Mouse (Mus musculus): ENCODE results near the gene Nebl. TPM values are rescaled to one million over a fixed set of nuclear protein-coding genes. Genes with fewer than 3 reads are reported as not detected.
A peak's percentile ranks its signal among the peaks of the same experiment; 100 is the strongest.

Nebl gene
- polyA plus RNA-seq, 1 experiment from 2014 or later, result 8.8 TPM

GRCm38 (mm10) chr2:17698161-17699087 is 32.8 kb downstream of the Nebl start:
- no peaks in the 10 kb centered on the region for H3K27me3 ChIP-seq (ENCODE audit: control insufficient read depth, insufficient read depth, low read length)
- 56% methylated on average over 4 of the region's 4 CpGs for WGBS
- H3K36me3 ChIP-seq (ENCODE audit: control insufficient read depth, insufficient read depth, low read length), result no peaks in the 10 kb centered on the region
- no peak overlapping the region for H3K4me3 ChIP-seq (ENCODE audit: low read depth, low read length)
- DNase-seq (ENCODE audit: low spot score) (no peak), ATAC-seq (ENCODE audit: insufficient read depth, low FRiP score, low TSS enrichment) (peak; percentile 69)
- no peaks in the 10 kb centered on the region for H3K9me3 ChIP-seq (ENCODE audit: control insufficient read depth, low read length)
- H3K4me2 ChIP-seq (ENCODE audit: low read depth), result no peak overlapping the region
- H3K27ac ChIP-seq (ENCODE audit: low read depth, low read length), result no peak overlapping the region
- no peaks in the 10 kb centered on the region for H3K4me1 ChIP-seq (ENCODE audit: control insufficient read depth, insufficient read depth, low read length)
- no peak overlapping the region for H3K9ac ChIP-seq (ENCODE audit: low read length)

- no peak overlapping the region for H3K4me2 ChIP-seq (ENCODE audit: low read depth)
- H3K4me1 ChIP-seq (ENCODE audit: control insufficient read depth, insufficient read depth, low read length), result no peaks in the 10 kb centered on the region
- no peak overlapping the region for H3K9ac ChIP-seq (ENCODE audit: low read length)
- ATAC-seq (ENCODE audit: insufficient read depth, low FRiP score, low TSS enrichment) (no peak), DNase-seq (ENCODE audit: low spot score) (no peak)
- H3K27ac ChIP-seq (ENCODE audit: low read depth, low read length), result no peak overlapping the region
- H3K4me3 ChIP-seq (ENCODE audit: low read depth, low read length), result no peak overlapping the region
- H3K36me3 ChIP-seq (ENCODE audit: control insufficient read depth, insufficient read depth, low read length), result no peaks in the 10 kb centered on the region
- 91% methylated on average over 2 of the region's 2 CpGs for WGBS
- no peaks in the 10 kb centered on the region for H3K9me3 ChIP-seq (ENCODE audit: control insufficient read depth, low read length)
- no peaks in the 10 kb centered on the region for H3K27me3 ChIP-seq (ENCODE audit: control insufficient read depth, insufficient read depth, low read length)
Measured at GRCm38 (mm10) chr2:17692926-17693325, 38.3 kb downstream of the Nebl start.

- no peak for ATAC-seq (ENCODE audit: insufficient read depth, low FRiP score, low TSS enrichment)
- Histone ChIP-seq H3K9me3 (ENCODE audit: control insufficient read depth, low read length) (no peaks in the 10 kb centered on the region), H3K4me2 (ENCODE audit: low read depth) (no peak overlapping the region), H3K9ac (ENCODE audit: low read length) (no peak overlapping the region), H3K4me3 (ENCODE audit: low read depth, low read length) (no peak overlapping the region), H3K27ac (ENCODE audit: low read depth, low read length) (no peak overlapping the region), H3K27me3 (ENCODE audit: control insufficient read depth, insufficient read depth, low read length) (no peaks in the 10 kb centered on the region), H3K36me3 (ENCODE audit: control insufficient read depth, insufficient read depth, low read length) (no peaks in the 10 kb centered on the region), H3K4me1 (ENCODE audit: control insufficient read depth, insufficient read depth, low read length) (no peaks in the 10 kb centered on the region)
- WGBS, result 83% methylated on average over 5 of the region's 5 CpGs
- DNase-seq (ENCODE audit: low spot score), result no peak
Measured at GRCm38 (mm10) chr2:17690264-17690663, 41.0 kb downstream of the Nebl start.

- no peak overlapping the region for H3K9ac ChIP-seq (ENCODE audit: low read length)
- no peaks in the 10 kb centered on the region for H3K36me3 ChIP-seq (ENCODE audit: control insufficient read depth, insufficient read depth, low read length)
- no peak overlapping the region for H3K4me3 ChIP-seq (ENCODE audit: low read depth, low read length)
- no peaks in the 10 kb centered on the region for H3K4me1 ChIP-seq (ENCODE audit: control insufficient read depth, insufficient read depth, low read length)
- no peak for DNase-seq (ENCODE audit: low spot score)
- no peaks in the 10 kb centered on the region for H3K27me3 ChIP-seq (ENCODE audit: control insufficient read depth, insufficient read depth, low read length)
- no peak for ATAC-seq (ENCODE audit: insufficient read depth, low FRiP score, low TSS enrichment)
- no peak overlapping the region for H3K4me2 ChIP-seq (ENCODE audit: low read depth)
- no peaks in the 10 kb centered on the region for H3K9me3 ChIP-seq (ENCODE audit: control insufficient read depth, low read length)
- 92% methylated on average over 6 of the region's 6 CpGs for WGBS
- H3K27ac ChIP-seq (ENCODE audit: low read depth, low read length), result no peak overlapping the region
Measured at GRCm38 (mm10) chr2:17687141-17687540, 44.1 kb downstream of the Nebl start.

- no peak overlapping the region for H3K4me2 ChIP-seq (ENCODE audit: low read depth)
- no peaks in the 10 kb centered on the region for H3K9me3 ChIP-seq (ENCODE audit: control insufficient read depth, low read length)
- no peak overlapping the region for H3K4me3 ChIP-seq (ENCODE audit: low read depth, low read length)
- no peaks in the 10 kb centered on the region for H3K4me1 ChIP-seq (ENCODE audit: control insufficient read depth, insufficient read depth, low read length)
- H3K36me3 ChIP-seq (ENCODE audit: control insufficient read depth, insufficient read depth, low read length), result no peaks in the 10 kb centered on the region
- no peak overlapping the region for H3K27ac ChIP-seq (ENCODE audit: low read depth, low read length)
- H3K9ac ChIP-seq (ENCODE audit: low read length), result no peak overlapping the region
- no peak for ATAC-seq (ENCODE audit: insufficient read depth, low FRiP score, low TSS enrichment)
- no peaks in the 10 kb centered on the region for H3K27me3 ChIP-seq (ENCODE audit: control insufficient read depth, insufficient read depth, low read length)
- no peak for DNase-seq (ENCODE audit: low spot score)
- WGBS, result 76% methylated on average over 4 of the region's 4 CpGs
Measured at GRCm38 (mm10) chr2:17683326-17684040, 47.8 kb downstream of the Nebl start.

GRCm38 (mm10) chr2:17672156-17672555 is 59.1 kb downstream of the Nebl start:
- H3K27me3 ChIP-seq (ENCODE audit: control insufficient read depth, insufficient read depth, low read length), result no peaks in the 10 kb centered on the region
- no peaks in the 10 kb centered on the region for H3K36me3 ChIP-seq (ENCODE audit: control insufficient read depth, insufficient read depth, low read length)
- H3K4me1 ChIP-seq (ENCODE audit: control insufficient read depth, insufficient read depth, low read length), result 0 out of 2 replicates have a peak, but pooled peaks cover 2% of the 10 kb centered on the region
- DNase-seq (ENCODE audit: low spot score) (no peak), ATAC-seq (ENCODE audit: insufficient read depth, low FRiP score, low TSS enrichment) (no peak)
- no peaks in the 10 kb centered on the region for H3K9me3 ChIP-seq (ENCODE audit: control insufficient read depth, low read length)
- no peak overlapping the region for H3K4me2 ChIP-seq (ENCODE audit: low read depth)
- no peak overlapping the region for H3K4me3 ChIP-seq (ENCODE audit: low read depth, low read length)
- no peak overlapping the region for H3K9ac ChIP-seq (ENCODE audit: low read length)
- no peak overlapping the region for H3K27ac ChIP-seq (ENCODE audit: low read depth, low read length)
- WGBS, result 87% methylated on average over 10 of the region's 10 CpGs

GRCm38 (mm10) chr2:17671566-17671965 is 59.7 kb downstream of the Nebl start:
- Histone ChIP-seq H3K4me1 (ENCODE audit: control insufficient read depth, insufficient read depth, low read length) (0 out of 2 replicates have a peak, but pooled peaks cover 2% of the 10 kb centered on the region), H3K9me3 (ENCODE audit: control insufficient read depth, low read length) (no peaks in the 10 kb centered on the region), H3K4me2 (ENCODE audit: low read depth) (no peak overlapping the region), H3K27ac (ENCODE audit: low read depth, low read length) (no peak overlapping the region), H3K36me3 (ENCODE audit: control insufficient read depth, insufficient read depth, low read length) (no peaks in the 10 kb centered on the region), H3K9ac (ENCODE audit: low read length) (no peak overlapping the region), H3K4me3 (ENCODE audit: low read depth, low read length) (no peak overlapping the region), H3K27me3 (ENCODE audit: control insufficient read depth, insufficient read depth, low read length) (no peaks in the 10 kb centered on the region)
- 81% methylated on average over 8 of the region's 8 CpGs for WGBS
- no peak for ATAC-seq (ENCODE audit: insufficient read depth, low FRiP score, low TSS enrichment)
- no peak for DNase-seq (ENCODE audit: low spot score)

- H3K27ac ChIP-seq (ENCODE audit: low read depth, low read length), result no peak overlapping the region
- no peaks in the 10 kb centered on the region for H3K36me3 ChIP-seq (ENCODE audit: control insufficient read depth, insufficient read depth, low read length)
- H3K4me2 ChIP-seq (ENCODE audit: low read depth), result no peak overlapping the region; the same call in 1 of the 2 replicates
- DNase-seq (ENCODE audit: low spot score), result peak; percentile 70
- 20% methylated on average over 10 of the region's 10 CpGs for WGBS
- peak; percentile 87 for ATAC-seq (ENCODE audit: insufficient read depth, low FRiP score, low TSS enrichment)
- no peak overlapping the region for H3K9ac ChIP-seq (ENCODE audit: low read length)
- no peaks in the 10 kb centered on the region for H3K27me3 ChIP-seq (ENCODE audit: control insufficient read depth, insufficient read depth, low read length)
- no peaks in the 10 kb centered on the region for H3K9me3 ChIP-seq (ENCODE audit: control insufficient read depth, low read length)
- H3K4me1 ChIP-seq (ENCODE audit: control insufficient read depth, insufficient read depth, low read length), result 0 out of 2 replicates have a peak, but pooled peaks cover 2% of the 10 kb centered on the region
- no peak overlapping the region for H3K4me3 ChIP-seq (ENCODE audit: low read depth, low read length)
Measured at GRCm38 (mm10) chr2:17669953-17670352, 61.3 kb downstream of the Nebl start.
